Mouse (Mus musculus): ENCODE results near the gene Gpatch1.

Gpatch1 gene

DNA sequence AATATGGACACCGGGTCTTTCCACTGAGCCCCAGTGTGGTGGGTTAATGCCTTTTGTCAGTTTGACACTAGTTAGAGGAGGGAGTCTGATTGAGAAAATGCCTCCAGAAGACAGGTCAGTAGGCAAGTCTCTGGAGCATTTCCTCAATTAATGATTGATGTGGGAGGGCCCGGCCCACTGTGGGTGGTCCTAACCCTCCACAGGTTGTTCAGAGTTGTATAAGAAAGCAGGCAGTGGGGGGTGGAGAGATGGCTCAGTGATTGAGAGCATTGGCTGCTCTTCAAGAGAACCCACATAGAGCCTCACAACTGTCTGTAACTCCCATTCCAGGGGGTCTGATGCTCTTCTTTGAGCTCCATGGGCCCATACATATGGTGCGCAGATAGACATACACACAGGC, 13.3 kb upstream of the Gpatch1 start:
- DNase-seq (ENCODE audit: extremely low read depth, insufficient read length, low spot score): no peak

DNA sequence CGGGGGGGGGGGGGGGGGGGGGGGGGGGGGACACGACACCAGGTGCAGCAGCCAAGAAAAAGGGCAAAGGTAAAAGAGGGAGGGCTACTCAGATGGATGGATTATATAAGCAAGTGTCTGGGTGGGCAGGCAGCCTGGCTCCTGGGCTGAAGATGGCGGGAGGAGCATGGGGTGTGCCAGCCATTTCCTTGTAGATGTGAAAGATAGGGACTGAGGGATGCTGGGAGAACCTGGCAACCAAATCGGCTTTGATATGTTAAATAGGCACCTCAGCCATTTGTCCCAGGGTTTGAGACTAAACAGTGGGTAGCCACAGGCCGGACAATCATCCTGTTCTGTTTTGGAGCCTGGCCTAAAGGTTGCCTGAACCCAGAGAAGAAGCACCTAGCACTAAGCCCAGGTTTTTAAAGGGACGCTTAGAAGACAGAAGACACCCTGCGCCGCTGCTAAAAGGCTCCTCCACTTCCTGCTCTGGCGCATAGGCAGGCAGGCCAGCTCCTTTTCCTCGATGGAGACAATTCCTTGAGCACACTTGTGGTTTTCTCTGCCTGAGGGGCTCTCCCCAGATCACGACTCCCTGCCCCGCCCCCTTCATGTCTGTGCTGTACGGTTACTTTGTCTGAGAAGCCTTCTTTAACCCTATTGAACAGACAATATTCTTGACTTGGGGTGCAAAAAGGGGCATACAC, 4.6 kb upstream of the Gpatch1 start:
- no peak for DNase-seq (ENCODE audit: extremely low read depth, insufficient read length, low spot score)

GRCm38 (mm10) chr7:35322161-35322560, 3.9 kb upstream of the Gpatch1 start:
- DNase-seq (ENCODE audit: extremely low read depth, insufficient read length, low spot score): no peak

GRCm38 (mm10) chr7:35319755-35320154, 1.5 kb upstream of the Gpatch1 start:
- DNase-seq (ENCODE audit: extremely low read depth, insufficient read length, low spot score): peak; percentile 22

DNA sequence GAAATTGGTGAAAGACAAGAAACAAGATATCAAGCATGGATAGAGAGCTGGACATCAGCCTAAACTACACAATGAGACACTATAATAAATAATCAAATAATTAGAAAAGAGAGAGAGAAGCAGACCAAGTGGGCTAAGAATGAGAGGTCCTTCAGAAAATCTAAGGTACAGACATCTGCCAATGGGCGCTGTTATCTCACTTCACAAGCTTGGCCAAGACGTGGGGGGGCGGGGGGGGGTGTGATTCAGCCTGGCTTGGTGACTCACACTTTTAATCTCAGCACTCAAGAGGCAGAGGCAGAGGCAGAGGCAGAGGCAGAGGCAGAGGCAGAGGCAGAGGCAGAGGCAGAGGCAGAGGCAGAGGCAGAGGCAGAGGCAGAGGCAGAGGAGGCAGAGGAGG, 981 bp upstream of the Gpatch1 start:
- peak; percentile 31 for DNase-seq (ENCODE audit: extremely low read depth, insufficient read length, low spot score)

- no peak for DNase-seq (ENCODE audit: extremely low read depth, insufficient read length, low spot score)
Measured at GRCm38 (mm10) chr7:35314156-35314555, 4.1 kb downstream of the Gpatch1 start.

DNA sequence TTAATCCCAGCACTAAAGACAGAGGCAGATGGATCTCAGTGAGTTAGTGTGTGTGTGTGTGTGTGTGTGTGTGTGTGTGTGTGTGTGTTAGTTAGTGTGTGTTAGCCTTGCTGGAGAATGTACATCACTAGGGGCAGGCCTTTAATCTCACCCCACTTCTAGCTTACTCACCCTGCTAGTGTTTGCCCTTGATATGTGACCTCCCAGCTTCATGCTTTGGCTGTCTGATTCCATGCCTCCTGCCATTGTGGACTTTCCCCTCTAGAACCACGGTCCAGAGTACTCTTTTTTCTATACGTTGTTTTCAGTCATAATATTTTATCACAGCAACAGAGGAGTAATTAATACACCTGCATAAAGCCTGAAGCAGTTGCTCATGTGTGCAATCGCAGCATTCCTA, 7.0 kb downstream of the Gpatch1 start:
- no peak for DNase-seq (ENCODE audit: extremely low read depth, insufficient read length, low spot score)

GRCm38 (mm10) chr7:35300792-35301191, 17.4 kb downstream of the Gpatch1 start:
- no peak for DNase-seq (ENCODE audit: extremely low read depth, insufficient read length, low spot score)

DNA sequence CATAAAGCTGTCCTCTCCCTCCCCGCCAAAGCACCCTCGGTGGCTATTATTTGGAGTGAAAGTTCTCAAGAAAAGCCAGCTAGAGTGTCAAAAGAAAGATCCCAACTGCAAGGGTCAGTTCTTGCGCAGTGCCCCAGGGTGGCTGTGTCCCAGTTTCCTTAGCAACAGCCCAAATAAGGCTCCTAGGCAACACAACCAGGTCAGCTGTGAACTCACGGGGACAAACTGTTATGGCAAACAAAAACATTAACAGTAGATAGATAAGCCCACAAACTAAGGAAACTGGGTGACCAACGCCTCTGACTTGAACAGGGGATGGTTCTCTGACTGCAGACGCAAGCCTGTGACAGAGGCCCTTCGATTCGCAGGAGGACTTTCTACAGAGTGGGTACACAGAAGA, 18.6 kb downstream of the Gpatch1 start:
- no peak for DNase-seq (ENCODE audit: extremely low read depth, insufficient read length, low spot score)

DNA sequence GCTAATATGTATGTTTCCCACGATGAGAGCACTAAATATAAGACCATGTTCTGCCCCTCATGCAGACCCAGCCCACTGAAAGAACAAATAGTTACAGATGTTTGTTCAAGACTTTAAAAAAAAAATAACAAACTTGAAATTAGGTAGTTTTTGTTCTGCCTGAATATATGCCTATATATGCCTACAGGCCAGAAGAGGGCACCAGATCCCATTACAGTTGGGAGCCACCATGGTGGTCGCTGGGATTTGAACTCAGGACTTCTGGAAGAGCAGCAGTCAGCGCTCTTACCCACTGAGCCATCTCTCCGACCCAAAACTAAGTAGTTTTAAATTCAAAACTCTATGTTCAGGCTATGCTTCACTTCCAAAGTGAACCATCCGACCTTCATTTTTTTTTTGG, 20.4 kb downstream of the Gpatch1 start:
- DNase-seq (ENCODE audit: extremely low read depth, insufficient read length, low spot score): no peak

- no peak for DNase-seq (ENCODE audit: extremely low read depth, insufficient read length, low spot score)
Measured at GRCm38 (mm10) chr7:35295631-35296030, 22.6 kb downstream of the Gpatch1 start.

DNA sequence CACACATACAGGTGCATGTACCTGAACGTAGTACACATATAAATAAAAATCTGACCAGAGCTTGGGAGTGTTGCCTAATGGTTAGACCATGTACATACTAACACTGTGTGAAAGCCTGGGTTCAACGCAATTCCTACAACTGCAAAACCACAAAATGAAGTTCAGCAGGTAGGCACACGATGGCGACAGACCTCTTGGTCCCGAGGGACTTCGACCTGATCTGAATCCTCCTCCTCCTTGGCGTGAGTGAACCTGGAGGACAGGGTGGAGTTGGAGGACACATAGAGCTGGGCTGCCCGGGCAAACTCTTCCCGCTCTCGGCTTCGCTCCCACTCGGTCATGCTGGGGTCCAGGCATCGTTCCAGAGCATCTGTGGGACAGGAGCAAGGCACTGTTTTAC, 24.8 kb downstream of the Gpatch1 start:
- no peak for DNase-seq (ENCODE audit: extremely low read depth, insufficient read length, low spot score)

GRCm38 (mm10) chr7:35278933-35279332, 39.3 kb downstream of the Gpatch1 start:
- DNase-seq (ENCODE audit: extremely low read depth, insufficient read length, low spot score): no peak

GRCm38 (mm10) chr7:35277433-35277832, 40.8 kb downstream of the Gpatch1 start:
- DNase-seq (ENCODE audit: extremely low read depth, insufficient read length, low spot score): no peak

- peak; percentile 40 for DNase-seq (ENCODE audit: extremely low read depth, insufficient read length, low spot score)
Measured at GRCm38 (mm10) chr7:35269443-35270024, 48.7 kb downstream of the Gpatch1 start.

GRCm38 (mm10) chr7:35267841-35268240, 50.4 kb downstream of the Gpatch1 start:
- peak; percentile 29 for DNase-seq (ENCODE audit: extremely low read depth, insufficient read length, low spot score)

DNA sequence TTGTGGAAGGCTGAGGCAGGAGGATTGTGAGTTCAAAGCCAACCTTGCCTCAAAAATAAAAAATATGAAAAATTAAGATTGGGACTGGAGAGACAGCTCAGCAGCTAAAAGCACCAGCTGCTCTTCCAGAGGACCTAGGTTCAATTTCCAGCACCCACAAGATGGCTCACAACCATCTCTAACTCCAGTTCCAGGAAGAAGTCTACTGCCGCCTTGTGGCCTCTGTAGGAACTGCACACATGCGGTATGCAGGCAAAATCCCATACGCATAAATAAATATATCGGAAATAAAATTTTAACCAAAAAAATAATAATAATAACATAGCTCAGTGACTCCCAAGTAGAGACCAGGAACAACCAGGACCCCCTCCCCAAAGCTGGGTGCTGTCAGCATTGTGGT, 51.6 kb downstream of the Gpatch1 start:
- no peak for DNase-seq (ENCODE audit: extremely low read depth, insufficient read length, low spot score)

GRCm38 (mm10) chr7:35264746-35265145, 53.5 kb downstream of the Gpatch1 start:
- no peak for DNase-seq (ENCODE audit: extremely low read depth, insufficient read length, low spot score)

DNA sequence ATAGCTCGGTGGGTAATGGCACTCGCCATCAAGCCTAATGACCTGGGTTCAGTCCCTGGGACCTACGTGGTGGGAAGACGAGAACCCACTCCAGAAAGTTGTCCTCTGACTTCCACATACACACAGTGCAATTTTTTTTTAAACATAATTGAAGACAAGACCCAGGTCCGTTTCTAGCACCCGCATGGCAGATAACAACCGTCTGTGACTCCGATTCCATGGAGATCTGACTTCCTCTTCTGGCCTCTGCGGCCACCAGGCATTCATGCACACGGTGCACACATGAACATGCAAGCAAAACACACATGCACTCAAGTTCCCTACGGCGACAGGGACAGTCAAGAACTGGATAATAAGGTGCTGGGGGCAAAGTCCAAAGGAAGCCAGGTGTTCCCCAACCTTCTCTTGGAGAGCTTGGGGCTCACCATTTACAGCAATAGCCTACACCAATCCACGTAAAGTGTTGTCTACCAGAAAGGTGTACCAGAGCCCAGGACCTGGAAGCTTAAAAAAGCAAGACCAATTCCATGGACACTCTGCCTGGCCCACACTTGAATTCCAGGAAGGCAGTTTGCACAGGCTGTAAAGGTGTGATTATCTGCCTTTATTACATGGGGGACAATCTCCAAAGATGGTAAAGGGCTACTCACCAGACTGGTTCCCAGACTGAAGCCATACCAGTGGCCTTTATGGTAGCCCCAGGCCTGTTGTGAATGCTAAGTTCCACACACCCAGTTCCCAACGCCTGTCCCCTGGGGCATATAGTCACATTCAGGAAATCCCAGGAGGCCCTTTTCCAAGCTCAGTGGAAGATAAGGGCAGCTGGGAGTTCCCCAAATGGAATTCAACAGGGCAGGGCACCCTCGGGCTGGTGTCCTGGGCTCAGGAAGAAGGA, 54.4 kb downstream of the Gpatch1 start:
- DNase-seq (ENCODE audit: extremely low read depth, insufficient read length, low spot score): no peak

GRCm38 (mm10) chr7:35259384-35259783, 58.9 kb downstream of the Gpatch1 start:
- no peak for DNase-seq (ENCODE audit: extremely low read depth, insufficient read length, low spot score)

- no peak for DNase-seq (ENCODE audit: extremely low read depth, insufficient read length, low spot score)
Measured at GRCm38 (mm10) chr7:35258294-35258693, 59.9 kb downstream of the Gpatch1 start.
